Mouse (Mus musculus): ENCODE measurements around the gene Socs2. TPM values are rescaled to one million over a fixed set of nuclear protein-coding genes. Genes with fewer than 3 reads are reported as not detected.

Socs2 gene
- polyA plus RNA-seq, 1 experiment, result 0.94 TPM

GRCm38 (mm10) chr10:95368151-95368550, 48.8 kb downstream of the Socs2 start:
- no peaks in the 10 kb centered on the region for H3K27me3 ChIP-seq (ENCODE audit: control insufficient read depth)
- no peak overlapping the region for H3K4me3 ChIP-seq (replicated peaks)
- no peaks in the 10 kb centered on the region for H3K9me3 ChIP-seq (ENCODE audit: control insufficient read depth, low read length)
- H3K36me3 ChIP-seq (ENCODE audit: control insufficient read depth), result no peaks in the 10 kb centered on the region
- H3K4me1 ChIP-seq (ENCODE audit: control insufficient read depth), result no peaks in the 10 kb centered on the region
- TF ChIP-seq TAL1 (IDR thresholded peaks at IDR 0.05; ENCODE audit: low read length) (no peak), GATA1 (IDR thresholded peaks at IDR 0.05; ENCODE audit: low read length) (no peak)

GRCm38 (mm10) chr10:95367661-95368089, 49.3 kb downstream of the Socs2 start:
- H3K27me3 ChIP-seq (ENCODE audit: control insufficient read depth), result no peaks in the 10 kb centered on the region
- no peaks in the 10 kb centered on the region for H3K9me3 ChIP-seq (ENCODE audit: control insufficient read depth, low read length)
- H3K4me1 ChIP-seq (ENCODE audit: control insufficient read depth), result no peaks in the 10 kb centered on the region
- no peaks in the 10 kb centered on the region for H3K36me3 ChIP-seq (ENCODE audit: control insufficient read depth)
- TF ChIP-seq GATA1 (IDR thresholded peaks at IDR 0.05; ENCODE audit: low read length) (no peak), TAL1 (IDR thresholded peaks at IDR 0.05; ENCODE audit: low read length) (no peak)
- no peak overlapping the region for H3K4me3 ChIP-seq (replicated peaks)

- H3K4me1 ChIP-seq (ENCODE audit: control insufficient read depth), result no peaks in the 10 kb centered on the region
- no peaks in the 10 kb centered on the region for H3K36me3 ChIP-seq (ENCODE audit: control insufficient read depth)
Measured at GRCm38 (mm10) chr10:95367241-95367640, 49.7 kb downstream of the Socs2 start.

GRCm38 (mm10) chr10:95362326-95362725, 54.7 kb downstream of the Socs2 start:
- no peak for TF ChIP-seq GATA1 (IDR thresholded peaks at IDR 0.05; ENCODE audit: low read length)
- no peak for TF ChIP-seq TAL1 (IDR thresholded peaks at IDR 0.05; ENCODE audit: low read length)

More at GRCm38 (mm10) chr10:95367241-95367640, 49.7 kb downstream of the Socs2 start:
- no peaks in the 10 kb centered on the region for H3K9me3 ChIP-seq (ENCODE audit: control insufficient read depth, low read length)
- TF ChIP-seq TAL1 (IDR thresholded peaks at IDR 0.05; ENCODE audit: low read length) (no peak), GATA1 (IDR thresholded peaks at IDR 0.05; ENCODE audit: low read length) (no peak)
- no peak overlapping the region for H3K4me3 ChIP-seq (replicated peaks)
- no peaks in the 10 kb centered on the region for H3K27me3 ChIP-seq (ENCODE audit: control insufficient read depth)

GRCm38 (mm10) chr10:95361260-95361841, 55.6 kb downstream of the Socs2 start:
- Histone ChIP-seq H3K4me3 (replicated peaks) (no peak overlapping the region), H3K36me3 (ENCODE audit: control insufficient read depth) (no peaks in the 10 kb centered on the region), H3K9me3 (ENCODE audit: control insufficient read depth, low read length) (no peaks in the 10 kb centered on the region), H3K27me3 (ENCODE audit: control insufficient read depth) (no peaks in the 10 kb centered on the region), H3K4me1 (ENCODE audit: control insufficient read depth) (no peaks in the 10 kb centered on the region)
- TF ChIP-seq GATA1 (IDR thresholded peaks at IDR 0.05; ENCODE audit: low read length), result no peak
- TF ChIP-seq TAL1 (IDR thresholded peaks at IDR 0.05; ENCODE audit: low read length), result no peak

More at GRCm38 (mm10) chr10:95362326-95362725, 54.7 kb downstream of the Socs2 start:
- H3K36me3 ChIP-seq (ENCODE audit: control insufficient read depth), result no peaks in the 10 kb centered on the region
- no peaks in the 10 kb centered on the region for H3K9me3 ChIP-seq (ENCODE audit: control insufficient read depth, low read length)
- no peak overlapping the region for H3K4me3 ChIP-seq (replicated peaks)
- H3K4me1 ChIP-seq (ENCODE audit: control insufficient read depth), result no peaks in the 10 kb centered on the region
- H3K27me3 ChIP-seq (ENCODE audit: control insufficient read depth), result no peaks in the 10 kb centered on the region

- no peaks in the 10 kb centered on the region for H3K9me3 ChIP-seq (ENCODE audit: control insufficient read depth, low read length)
- H3K4me1 ChIP-seq (ENCODE audit: control insufficient read depth), result no peaks in the 10 kb centered on the region
- TF ChIP-seq TAL1 (IDR thresholded peaks at IDR 0.05; ENCODE audit: low read length), result no peak
- TF ChIP-seq GATA1 (IDR thresholded peaks at IDR 0.05; ENCODE audit: low read length), result no peak
- no peak overlapping the region for H3K4me3 ChIP-seq (replicated peaks)
- no peaks in the 10 kb centered on the region for H3K27me3 ChIP-seq (ENCODE audit: control insufficient read depth)
- no peaks in the 10 kb centered on the region for H3K36me3 ChIP-seq (ENCODE audit: control insufficient read depth)
Measured at GRCm38 (mm10) chr10:95360048-95360447, 56.9 kb downstream of the Socs2 start.

GRCm38 (mm10) chr10:95357721-95358120, 59.3 kb downstream of the Socs2 start:
- TF ChIP-seq GATA1 (IDR thresholded peaks at IDR 0.05; ENCODE audit: low read length) (no peak), TAL1 (IDR thresholded peaks at IDR 0.05; ENCODE audit: low read length) (no peak)
- Histone ChIP-seq H3K4me1 (ENCODE audit: control insufficient read depth) (no peaks in the 10 kb centered on the region), H3K4me3 (replicated peaks) (no peak overlapping the region), H3K36me3 (ENCODE audit: control insufficient read depth) (no peaks in the 10 kb centered on the region), H3K27me3 (ENCODE audit: control insufficient read depth) (no peaks in the 10 kb centered on the region), H3K9me3 (ENCODE audit: control insufficient read depth, low read length) (no peaks in the 10 kb centered on the region)

- H3K4me3 ChIP-seq (replicated peaks), result no peak overlapping the region
- TF ChIP-seq TAL1 (IDR thresholded peaks at IDR 0.05; ENCODE audit: low read length) (no peak), GATA1 (IDR thresholded peaks at IDR 0.05; ENCODE audit: low read length) (no peak)
- H3K36me3 ChIP-seq (ENCODE audit: control insufficient read depth), result no peaks in the 10 kb centered on the region
- peaks cover 3% of the 10 kb centered on the region; the same call in 1 of the 2 replicates for H3K9me3 ChIP-seq (ENCODE audit: control insufficient read depth, low read length)
- no peaks in the 10 kb centered on the region for H3K4me1 ChIP-seq (ENCODE audit: control insufficient read depth)
- H3K27me3 ChIP-seq (ENCODE audit: control insufficient read depth), result no peaks in the 10 kb centered on the region
Measured at GRCm38 (mm10) chr10:95356711-95357110, 60.3 kb downstream of the Socs2 start.

- Histone ChIP-seq H3K4me3 (replicated peaks) (no peak overlapping the region), H3K4me1 (ENCODE audit: control insufficient read depth) (no peaks in the 10 kb centered on the region), H3K9me3 (ENCODE audit: control insufficient read depth, low read length) (peaks cover 3% of the 10 kb centered on the region; the same call in 1 of the 2 replicates), H3K27me3 (ENCODE audit: control insufficient read depth) (no peaks in the 10 kb centered on the region), H3K36me3 (ENCODE audit: control insufficient read depth) (no peaks in the 10 kb centered on the region)
- TF ChIP-seq GATA1 (IDR thresholded peaks at IDR 0.05; ENCODE audit: low read length), result no peak
Measured at GRCm38 (mm10) chr10:95355678-95356268, 61.2 kb downstream of the Socs2 start.
